Mouse (Mus musculus) heart, postnatal 0 days (tissue): Measurements from ENCODE around the gene Zrsr2. TPM values are rescaled to one million over a fixed set of nuclear protein-coding genes. Genes with fewer than 3 reads are reported as not detected.

Experiments
- ATAC-seq: fragments of 200-750 bp; cut with Nextera tagmentation; 2 replicates; pipeline ENCODE4 v1.8.0; 2017; ENCODE audit warnings: low read depth, moderate number of reproducible peaks, moderate library complexity; ENCODE audit not compliant: insufficient read depth
- DNase-seq: peaks from one replicate; pipeline ENCODE4 v3.0.0-alpha.2; 2016; ENCODE audit warnings: low spot score
- H3K27ac ChIP-seq: fragments of 300-500 bp; sonication (generic); 2 replicates; pipeline ENCODE4 v1.5.1; 2014; ENCODE audit warnings: low read depth, mild to moderate bottlenecking
- H3K27me3 ChIP-seq: fragments of 300-500 bp; sonication (generic); 2 replicates; pipeline ENCODE4 v1.6.1; 2014; ENCODE audit warnings: low read length, mixed read lengths; ENCODE audit not compliant: control insufficient read depth, insufficient read depth
- H3K36me3 ChIP-seq: fragments of 300-500 bp; sonication (generic); replicated peaks from 2 replicates; pipeline ENCODE4 v1.6.1; 2014; ENCODE audit warnings: low read length, mixed read lengths; ENCODE audit not compliant: control insufficient read depth, insufficient read depth
- H3K4me1 ChIP-seq: fragments of 300-500 bp; sonication (generic); 2 replicates; pipeline ENCODE4 v1.6.1; 2014; ENCODE audit warnings: antibody characterized with exemption; ENCODE audit not compliant: control insufficient read depth, insufficient read depth
- H3K4me2 ChIP-seq: fragments of 300-500 bp; sonication (generic); 2 replicates; pipeline ENCODE4 v1.6.1; 2014; ENCODE audit warnings: low read depth, mild to moderate bottlenecking, low read length, moderate library complexity
- H3K4me3 ChIP-seq: fragments of 300-500 bp; sonication (generic); 2 replicates; pipeline ENCODE4 v1.5.1; 2014; ENCODE audit warnings: low read depth, low read length
- H3K9ac ChIP-seq: fragments of 300-500 bp; sonication (generic); replicated peaks from 2 replicates; pipeline ENCODE4 v1.6.1; 2014; ENCODE audit warnings: low read depth, low read length, mixed read lengths
- H3K9me3 ChIP-seq: fragments of 300-500 bp; sonication (generic); replicated peaks from 2 replicates; pipeline ENCODE4 v1.6.1; 2016; ENCODE audit warnings: low read length; ENCODE audit not compliant: control insufficient read depth
- CTCF ChIP-seq: IDR thresholded peaks from 2 replicates; pipeline ENCODE4 v1.5.1; 2016; ENCODE audit warnings: antibody characterized with exemption, control low read depth, low read depth
- EP300 ChIP-seq: IDR thresholded peaks from 2 replicates; pipeline ENCODE4 v1.6.1; 2016; ENCODE audit warnings: antibody characterized with exemption, low read depth
- WGBS: fragments of 180-500 bp; shearing (Covaris S2); extraction: QIAGEN DNeasy Blood & Tissue Kit; methylation state at CpG from one replicate; pipeline ENCODE4 v1.1.7; 2014; 5-methylcytosine and 5-hydroxymethylcytosine counted together
- polyA plus RNA-seq: library from polyadenylated mRNA; unstranded; fragments of >200 nt; fragmentation: Nextera tagmentation; extraction: Ambion mirVana; gene quantifications from 2 replicates; pipeline ENCODE4 v1.2.1, GENCODE M21; 2015
- total RNA-seq: library from RNA; depleted of rRNA; stranded (reverse); fragments of >200 nt; gene quantifications from 2 replicates; pipeline ENCODE4 v1.2.3, GENCODE M21; 2014; ENCODE audit warnings: low replicate concordance

Zrsr2 gene
- total and polyA plus RNA-seq, 2 experiments from 2014 or later, result 0.92 to 25.8 TPM

DNA sequence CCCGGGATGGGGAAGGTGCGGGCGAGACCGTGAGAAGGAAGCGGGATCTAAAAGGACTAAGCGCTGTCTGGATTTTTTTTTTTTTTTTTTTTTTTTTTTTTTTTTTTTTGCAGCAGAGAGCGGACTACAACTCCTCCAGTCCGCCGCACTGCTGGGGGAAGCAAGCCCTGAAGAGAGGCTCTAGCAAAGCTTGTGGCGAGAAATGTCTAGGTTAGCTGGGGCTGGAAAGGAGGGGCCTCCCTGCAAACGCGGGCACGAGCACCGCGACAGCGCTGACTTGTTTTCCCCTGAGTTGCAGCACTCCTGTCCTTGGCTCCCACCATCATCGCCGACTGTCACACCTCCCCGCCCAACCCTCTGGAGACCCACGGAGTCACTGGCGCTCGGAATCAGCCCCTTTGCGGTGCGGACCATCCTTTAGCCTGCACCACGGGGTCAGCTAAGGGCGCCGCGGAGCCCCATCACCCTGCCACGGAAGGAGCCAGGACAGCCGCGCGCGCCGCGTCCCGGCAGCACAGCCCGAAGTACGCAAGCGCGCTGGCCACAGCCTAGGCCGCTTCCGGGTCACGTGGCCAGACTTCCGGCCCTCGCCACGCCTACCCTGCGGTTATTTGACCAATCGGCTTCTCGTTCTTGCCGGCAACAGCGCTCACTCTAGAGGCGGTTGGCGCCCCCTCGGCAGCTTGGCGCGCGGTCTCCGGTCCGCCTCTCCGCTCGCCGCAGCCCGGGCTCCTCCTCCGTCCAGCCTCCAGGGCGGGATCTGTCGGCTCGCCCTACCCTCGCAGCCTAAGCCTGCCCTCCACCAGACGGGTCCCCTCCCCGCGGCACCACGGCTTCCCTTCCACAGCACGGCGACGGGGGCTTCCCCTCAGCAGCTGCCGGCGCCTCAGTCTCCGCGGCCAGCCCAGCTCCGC lies 49.9 kb downstream of the Zrsr2 start, which contains the start of gene Ap1s2:
Gene Ap1s2, plus strand, starts transcription at position 681 of the 914 bp plus-strand sequence.
- TF ChIP-seq EP300 (no peak), CTCF (peak; percentile 18; the same call in 1 of the 2 replicates)

DNA sequence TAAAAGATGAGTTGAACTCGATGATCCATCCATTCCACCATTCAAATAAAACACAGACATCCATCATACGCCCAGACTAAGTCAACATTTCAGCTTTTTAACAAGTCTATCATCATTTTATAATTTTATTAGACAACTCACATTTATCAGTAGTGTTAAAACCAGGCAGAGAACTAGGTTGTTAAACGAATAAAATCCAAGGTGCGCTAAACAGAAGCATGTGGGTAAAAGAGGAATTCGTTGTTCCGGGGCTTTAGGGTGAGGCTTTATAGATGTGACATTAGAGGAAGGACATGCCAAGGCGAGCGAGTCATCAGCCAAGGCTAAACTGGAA lies 50.5 kb downstream of the Zrsr2 start:
- Histone ChIP-seq H3K4me2 (peak overlapping the region; percentile 60), H3K4me3 (peak overlapping the region; percentile 82), H3K27ac (0 out of 2 replicates have a peak overlapping the region, but pooled peaks have one; percentile 83), H3K9me3 (no peaks in the 10 kb centered on the region), H3K4me1 (no peaks in the 10 kb centered on the region), H3K36me3 (no peaks in the 10 kb centered on the region), H3K9ac (peak overlapping the region; percentile 60), H3K27me3 (no peaks in the 10 kb centered on the region)
- no peak for ATAC-seq
- DNase-seq, result no peak
- TF ChIP-seq CTCF (no peak), EP300 (no peak)
- WGBS, result 24% methylated on average over 8 of the region's 8 CpGs

More for the DNA sequence above, 49.9 kb downstream of the Zrsr2 start, which contains the start of gene Ap1s2:
- Histone ChIP-seq H3K4me2 (peak within 1 kb of the TSS; percentile 63), H3K27ac (peak within 1 kb of the TSS; percentile 83), H3K4me3 (peak within 1 kb of the TSS; percentile 82), H3K4me1 (no peaks in the 10 kb centered on the region), H3K9ac (peak within 1 kb of the TSS; percentile 60), H3K36me3 (no peaks in the 10 kb centered on the region), H3K27me3 (no peaks in the 10 kb centered on the region), H3K9me3 (no peaks in the 10 kb centered on the region)
- peak; percentile 99 for ATAC-seq
- peak; percentile 84 for DNase-seq
- 19% methylated on average over 74 of the region's 80 CpGs for WGBS

DNA sequence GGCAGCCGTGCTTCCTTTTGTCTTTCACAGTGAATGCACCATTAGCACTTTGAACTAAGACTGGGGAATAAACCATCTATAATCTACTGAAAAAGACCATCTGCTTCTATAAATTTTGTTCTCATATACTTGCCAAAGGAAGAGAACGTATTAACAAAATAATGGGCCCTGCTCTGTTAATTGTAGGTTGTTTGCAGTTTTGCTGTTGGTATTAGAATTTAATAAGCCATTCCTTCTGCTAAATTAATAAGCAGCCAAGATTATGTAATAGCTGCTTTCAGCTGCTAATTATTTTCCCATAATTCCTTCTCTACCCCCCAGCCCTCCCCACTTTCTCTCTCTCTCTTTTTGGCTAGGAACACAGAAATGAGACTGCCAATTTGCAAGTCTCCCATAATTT lies 51.6 kb downstream of the Zrsr2 start:
- DNase-seq (no peak), ATAC-seq (no peak)
- no peak overlapping the region for H3K27ac ChIP-seq
- TF ChIP-seq EP300, result no peak
- TF ChIP-seq CTCF, result no peak
- H3K27me3 ChIP-seq, result no peaks in the 10 kb centered on the region
- H3K9ac ChIP-seq, result no peak overlapping the region
- H3K9me3 ChIP-seq, result no peaks in the 10 kb centered on the region
- 76% methylated on average over 2 of the region's 2 CpGs for WGBS
- H3K4me3 ChIP-seq, result no peak overlapping the region
- H3K36me3 ChIP-seq, result no peaks in the 10 kb centered on the region
- H3K4me2 ChIP-seq, result no peak overlapping the region
- H3K4me1 ChIP-seq, result no peaks in the 10 kb centered on the region

DNA sequence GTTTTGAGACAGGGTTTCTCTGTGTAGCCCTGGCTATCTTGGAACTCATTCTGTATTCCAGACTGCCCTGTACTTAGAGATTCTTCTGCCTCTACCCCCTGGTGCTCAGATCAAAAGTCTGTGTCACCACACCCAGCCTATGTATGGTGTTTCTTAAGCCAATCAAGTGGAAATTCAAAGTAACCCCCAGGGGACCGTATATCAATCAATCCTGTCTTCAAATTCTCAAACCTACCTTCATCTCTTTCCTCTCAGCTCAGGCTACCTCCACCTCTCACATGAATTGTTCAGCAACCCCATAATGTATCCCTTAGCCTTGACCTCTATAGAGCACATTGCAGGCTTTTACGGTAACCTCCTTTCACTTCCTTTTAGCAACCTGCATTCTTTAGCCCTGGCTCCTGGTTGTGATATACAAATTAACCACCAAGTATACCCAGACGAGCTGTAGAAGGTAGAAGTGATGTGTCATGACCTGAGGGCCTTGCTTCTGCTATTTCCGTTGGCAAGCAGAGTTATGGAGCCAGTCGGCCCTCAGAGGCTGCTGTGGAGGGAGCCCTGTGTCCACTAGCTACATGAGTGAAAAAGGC lies 58.9 kb downstream of the Zrsr2 start:
- DNase-seq (no peak), ATAC-seq (no peak)
- 45% methylated on average over 5 of the region's 5 CpGs for WGBS
- H3K36me3 ChIP-seq, result no peaks in the 10 kb centered on the region
- H3K4me3 ChIP-seq, result no peak overlapping the region
- no peak overlapping the region for H3K4me2 ChIP-seq
- no peak overlapping the region for H3K27ac ChIP-seq
- H3K9me3 ChIP-seq, result no peaks in the 10 kb centered on the region
- no peaks in the 10 kb centered on the region for H3K27me3 ChIP-seq
- H3K4me1 ChIP-seq, result no peaks in the 10 kb centered on the region
- H3K9ac ChIP-seq, result no peak overlapping the region
- TF ChIP-seq CTCF (no peak), EP300 (no peak)

DNA sequence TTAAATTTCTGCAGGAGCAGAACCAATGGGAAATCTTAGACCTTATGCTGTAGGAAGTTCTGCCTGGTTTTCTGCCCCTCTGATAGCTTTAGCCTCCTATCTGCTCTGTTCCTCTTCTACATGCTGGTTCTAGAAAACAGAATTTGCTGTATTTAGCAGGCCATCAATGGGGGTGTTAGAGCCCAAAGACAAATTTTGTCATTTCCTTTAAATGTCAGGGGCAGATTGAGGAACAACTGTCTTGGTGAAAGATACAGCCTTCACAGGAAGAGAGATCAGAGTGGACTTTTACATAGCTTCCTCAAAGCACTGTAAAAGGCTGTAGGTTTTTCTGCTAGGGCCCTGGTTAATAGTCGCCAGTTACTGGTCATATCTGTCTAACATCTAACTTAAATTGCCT lies 61.1 kb downstream of the Zrsr2 start:
- 60% methylated on average over 1 of the region's 1 CpGs for WGBS
- Histone ChIP-seq H3K4me1 (no peaks in the 10 kb centered on the region), H3K4me3 (no peak overlapping the region), H3K9ac (no peak overlapping the region), H3K27me3 (no peaks in the 10 kb centered on the region), H3K36me3 (no peaks in the 10 kb centered on the region), H3K9me3 (no peaks in the 10 kb centered on the region), H3K27ac (no peak overlapping the region), H3K4me2 (no peak overlapping the region)
- ATAC-seq (no peak), DNase-seq (no peak)
- no peak for TF ChIP-seq EP300
- TF ChIP-seq CTCF, result no peak
